Mouse (Mus musculus): ENCODE data around the gene Slc25a53. TPM values are rescaled to one million over a fixed set of nuclear protein-coding genes. Genes with fewer than 3 reads are reported as not detected.

Slc25a53 gene
- 5.9 and 7.4 TPM in 2 replicates for polyA plus RNA-seq (2012; rRNA removed; ENCODE audit: low replicate concordance)

GRCm38 (mm10) chrX:137038000-137038483, at the start of gene Slc25a53:
TSS of gene Slc25a53 (minus strand) at chrX:137038302.

GRCm38 (mm10) chrX:137049425-137050225, 11.5 kb upstream of the Slc25a53 start, which contains the start of gene Fam199x:
TSS of gene Fam199x (plus strand) at chrX:137049594.

GRCm38 (mm10) chrX:136992978-136993547, 45.0 kb downstream of the Slc25a53 start, which contains the start of gene Zcchc18:
TSS of gene Zcchc18 (plus strand) at chrX:136993155.

GRCm38 (mm10) chrX:136976424-136977084, 61.5 kb downstream of the Slc25a53 start, which contains the start of the genes Tmsb15l and Tmsb15b1:
TSS of gene Tmsb15l (minus strand) at chrX:136976869.
TSS of gene Tmsb15b1 (minus strand) at chrX:136976874.

DNA sequence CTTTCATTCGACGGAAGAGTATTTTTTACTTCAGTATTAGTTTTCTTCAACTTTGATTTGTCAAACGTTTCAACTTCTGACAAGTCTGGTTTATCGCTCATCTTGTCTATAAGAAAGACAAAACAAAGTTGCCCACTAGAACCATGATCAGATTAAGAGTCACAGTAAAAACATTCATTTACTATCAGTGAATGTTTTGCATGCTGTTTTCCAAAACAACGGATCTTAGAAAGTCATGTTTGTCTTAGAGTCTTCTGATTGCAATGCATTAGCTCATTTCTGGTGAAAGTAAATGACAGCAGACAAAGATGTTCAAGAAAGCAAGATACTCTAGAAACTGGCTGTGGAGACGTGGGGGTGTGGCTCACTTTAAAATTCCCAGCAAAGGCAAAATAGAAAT, 62.7 kb downstream of the Slc25a53 start, which contains the start of gene Tmsb15b2:
TSS of gene Tmsb15b2 (minus strand) at position 101 of the 400 bp plus-strand sequence.

Other genes with a start within 250 kb of the Slc25a53 start
- gene Plp1, start 215.6 kb downstream of the Slc25a53 start, polyA plus RNA-seq (2012; rRNA removed; ENCODE audit: low replicate concordance): 5.7 and 17.4 TPM in 2 replicates
- 0.08 and 0.14 TPM in 2 replicates for gene Rab9b, start 169.5 kb downstream of the Slc25a53 start, polyA plus RNA-seq (2012; rRNA removed; ENCODE audit: low replicate concordance)
- gene H2bfm, start 111.0 kb downstream of the Slc25a53 start, polyA plus RNA-seq (2012; rRNA removed; ENCODE audit: low replicate concordance): not detected in 2 replicates
- gene Tmsb15b2, start 62.8 kb downstream of the Slc25a53 start, polyA plus RNA-seq (2012; rRNA removed; ENCODE audit: low replicate concordance): not detected in 2 replicates
- gene Tmsb15l, start 61.4 kb downstream of the Slc25a53 start, polyA plus RNA-seq (2012; rRNA removed; ENCODE audit: low replicate concordance): 0.30 and 0.96 TPM in 2 replicates
- 0.45 TPM in 1 of 2 replicates, not detected in the other for gene Tmsb15b1, start 61.4 kb downstream of the Slc25a53 start, polyA plus RNA-seq (2012; rRNA removed; ENCODE audit: low replicate concordance)
- 0.68 and 0.88 TPM in 2 replicates for gene Zcchc18, start 45.1 kb downstream of the Slc25a53 start, polyA plus RNA-seq (2012; rRNA removed; ENCODE audit: low replicate concordance)
- 0.47 and 0.87 TPM in 2 replicates for gene Fam199x, start 11.3 kb upstream of the Slc25a53 start, polyA plus RNA-seq (2012; rRNA removed; ENCODE audit: low replicate concordance)
- gene Esx1, start 83.8 kb upstream of the Slc25a53 start, polyA plus RNA-seq (2012; rRNA removed; ENCODE audit: low replicate concordance): not detected in 2 replicates

All from mammary gland, adult 2 months (tissue).